Comparison of ENCODE assay signal across 8 mouse cellular contexts in the genomic region with DNA sequence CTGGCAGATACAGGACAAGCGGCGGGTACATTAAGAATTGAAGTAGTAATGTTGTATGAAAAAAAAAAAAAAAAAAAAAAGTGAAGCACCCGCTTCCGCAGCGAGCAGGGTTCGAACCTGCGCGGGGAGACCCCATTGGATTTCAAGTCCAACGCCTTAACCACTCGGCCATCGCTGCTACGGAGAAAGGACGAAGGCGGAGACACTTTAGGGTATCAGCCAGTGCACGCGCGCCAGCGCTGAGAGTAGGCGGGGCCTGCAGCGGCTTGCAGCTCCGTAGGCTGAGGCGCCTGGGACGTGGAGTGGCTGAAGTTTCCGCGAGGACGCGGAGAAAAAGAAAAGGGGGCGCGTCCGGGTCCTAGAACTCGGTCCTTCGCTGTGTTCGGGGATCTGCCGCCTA. TPM values are rescaled to one million over a fixed set of nuclear protein-coding genes. Genes with fewer than 3 reads are reported as not detected.
DNase-seq lines count a peak whose midpoint lies in the region; ATAC-seq lines count a peak whose summit lies in the region.

No protein-coding gene starts in this region.

- H3K4me3 ChIP-seq in hindbrain, embryonic 14.5 days (replicated peaks; ENCODE audit: low read length) = peak overlapping the region; percentile 51

- H3K4me2 ChIP-seq in hindbrain, embryonic 14.5 days (replicated peaks) = peak overlapping the region; percentile 69

- ATAC-seq in hindbrain, embryonic 14.5 days (ENCODE audit: low FRiP score) = peak; percentile 92

- no peaks in the 10 kb centered on the region for H3K36me3 ChIP-seq in hindbrain, embryonic 14.5 days (replicated peaks; ENCODE audit: control insufficient read depth, insufficient read depth)

- no peaks in the 10 kb centered on the region for H3K9me3 ChIP-seq in hindbrain, embryonic 14.5 days (ENCODE audit: control insufficient read depth, low read length)

- H3K27me3 ChIP-seq in hindbrain, embryonic 14.5 days (ENCODE audit: control insufficient read depth, insufficient read depth, low read length) = no peaks in the 10 kb centered on the region

- WGBS in hindbrain, embryonic 14.5 days = under 1% methylated on average over 34 of the region's 34 CpGs

- H3K4me1 ChIP-seq in hindbrain, embryonic 14.5 days (replicated peaks; ENCODE audit: control insufficient read depth, insufficient read depth, low read length) = no peaks in the 10 kb centered on the region

- DNase-seq in R1 (ENCODE audit: low read depth, low spot score) = peak; percentile 94
- DNase-seq in cerebellum, postnatal 25 days = peak; percentile 98 to 100
- DNase-seq in frontal cortex, postnatal 25 days (ENCODE audit: low spot score in 2 of 2) = peak; percentile 100
- DNase-seq in hindbrain, embryonic 14.5 days (ENCODE audit: low spot score) = peak; percentile 100
- peak; percentile 100 for DNase-seq in layer of hippocampus, postnatal 36 days
- peak; percentile 99 for DNase-seq in lung, postnatal 36 days
- peak; percentile 98 for DNase-seq in retina, postnatal 1 day
- DNase-seq in urinary bladder, adult 18-20 months (ENCODE audit: low spot score in 2 of 2) = peak; percentile 99 to 100

- peak overlapping the region; percentile 12 for H3K27ac ChIP-seq in hindbrain, embryonic 14.5 days

- H3K9ac ChIP-seq in hindbrain, embryonic 14.5 days = peak overlapping the region; percentile 44

RNA-seq across cellular contexts. Expression of a gene that starts 0.5 kb away (rescaled TPM):
- polyA plus RNA-seq in hindbrain, embryonic 14.5 days (2014; fragmentation: Nextera tagmentation; extraction: Ambion mirVana) = 2.9 and 4.1 TPM in 2 replicates
- 1 to 10 TPM; 1.2 to 1.9 TPM for total RNA-seq in layer of hippocampus, postnatal 36 days (2021)

RNA-seq across cellular contexts. Expression of a gene that starts 7.8 kb away (rescaled TPM):
- not detected in 2 replicates for polyA plus RNA-seq in hindbrain, embryonic 14.5 days (2014; fragmentation: Nextera tagmentation; extraction: Ambion mirVana)
- total RNA-seq in layer of hippocampus, postnatal 36 days (2021) = not detected

RNA-seq across cellular contexts. Expression of a gene that starts 47.1 kb away (rescaled TPM):
- 19.7 and 23.4 TPM in 2 replicates for polyA plus RNA-seq in hindbrain, embryonic 14.5 days (2014; fragmentation: Nextera tagmentation; extraction: Ambion mirVana)
- total RNA-seq in layer of hippocampus, postnatal 36 days (2021) = 10 to 100 TPM; 16.8 to 23.7 TPM

RNA-seq across cellular contexts. Expression of a gene that starts 47.9 kb away (rescaled TPM):
- polyA plus RNA-seq in hindbrain, embryonic 14.5 days (2014; fragmentation: Nextera tagmentation; extraction: Ambion mirVana) = 5.7 and 6.8 TPM in 2 replicates
- total RNA-seq in layer of hippocampus, postnatal 36 days (2021) = 10 to 100 TPM; 12.8 to 15.4 TPM

Comparison
In these comparisons a context has a peak if more than half of its experiments do, and no peak if none do; other contexts are left out.
1. Peak in every context shown above with its lines: DNase-seq, ATAC-seq, H3K4me3 ChIP-seq and H3K27ac ChIP-seq.